Mouse (Mus musculus): ENCODE data around the gene C130060K24Rik. TPM values are rescaled to one million over a fixed set of nuclear protein-coding genes. Genes with fewer than 3 reads are reported as not detected.

The C130060K24Rik gene
- polyA plus RNA-seq, 1 experiment = not detected

GRCm38 (mm10) chr6:65498786-65499185 is 117.9 kb downstream of the C130060K24Rik start:
- Histone ChIP-seq H3K4me1 (ENCODE audit: control insufficient read depth, insufficient read depth, low read length) (no peaks in the 10 kb centered on the region), H3K36me3 (ENCODE audit: control insufficient read depth, insufficient read depth, low read length) (no peaks in the 10 kb centered on the region), H3K4me3 (ENCODE audit: control insufficient read depth, low read depth, low read length) (no peak overlapping the region), H3K27ac (ENCODE audit: control insufficient read depth, insufficient read depth, low read depth, low read length) (no peak overlapping the region), H3K27me3 (ENCODE audit: control insufficient read depth, insufficient read depth, low read length) (no peaks in the 10 kb centered on the region)
- TF ChIP-seq CTCF (IDR thresholded peaks at IDR 0.05; ENCODE audit: control insufficient read depth, insufficient read depth, insufficient replicate concordance, low read depth, low read length) (no peak), POLR2A (IDR thresholded peaks at IDR 0.05; ENCODE audit: control insufficient read depth, low read depth, low read length) (no peak)

Other genes with a start within 250 kb of the C130060K24Rik start
- gene Hpgds, start 236.2 kb upstream of the C130060K24Rik start, polyA plus RNA-seq (2012; rRNA removed) = 0.12 TPM in 2 replicates
- 0.06 TPM in 1 of 2 replicates, not detected in the other for gene Tnip3, start 144.2 kb downstream of the C130060K24Rik start, polyA plus RNA-seq (2012; rRNA removed)